ENCODE assay signal across 8 mouse cellular contexts in genomic region chr12:69373850-69374766, GRCm38 (mm10). TPM values are rescaled to one million over a fixed set of nuclear protein-coding genes. Genes with fewer than 3 reads are reported as not detected.
DNase-seq lines count a peak whose midpoint lies in the region; ATAC-seq and TF ChIP-seq lines count a peak whose summit lies in the region.

No protein-coding gene starts in this region.

- H3K36me3 ChIP-seq in hindbrain, embryonic 13.5 days, result no peaks in the 10 kb centered on the region
- H3K36me3 ChIP-seq in midbrain, embryonic 10.5 days, result peaks cover 45% of the 10 kb centered on the region

- WGBS in hindbrain, embryonic 13.5 days, result 41% methylated on average over 11 of the region's 11 CpGs
- WGBS in midbrain, embryonic 10.5 days, result 58% methylated on average over 11 of the region's 11 CpGs

- H3K27ac ChIP-seq in layer of hippocampus, adult 2 months, result no peak overlapping the region
- no peak overlapping the region for H3K27ac ChIP-seq in hindbrain, embryonic 13.5 days
- no peak overlapping the region for H3K27ac ChIP-seq in midbrain, embryonic 10.5 days (replicated peaks)

- H3K9ac ChIP-seq in hindbrain, embryonic 13.5 days, result peak overlapping the region; percentile 97

- no peak for DNase-seq in layer of hippocampus, adult 2 months (ENCODE audit: low spot score in 2 of 2)
- no peak for DNase-seq in layer of hippocampus, adult 18-20 months (ENCODE audit: low spot score in 2 of 2)
- peak; percentile 18 for DNase-seq in brain, embryonic 14.5 days (ENCODE audit: low read depth)
- no peak for DNase-seq in midbrain, embryonic 10.5 days (ENCODE audit: low spot score)
- DNase-seq in frontal cortex, postnatal 25 days (ENCODE audit: low spot score in 2 of 2), result no peak
- DNase-seq in right cerebral cortex, adult 2 months (ENCODE audit: low spot score in 2 of 2), result no peak
- no peak for DNase-seq in layer of hippocampus, postnatal 10 days (ENCODE audit: low spot score in 2 of 2)

- peak overlapping the region; percentile 98 for H3K4me3 ChIP-seq in layer of hippocampus, adult 2 months
- H3K4me3 ChIP-seq in hindbrain, embryonic 13.5 days, result peak overlapping the region; percentile 100
- H3K4me3 ChIP-seq in midbrain, embryonic 10.5 days, result peak overlapping the region; percentile 81

- H3K9me3 ChIP-seq in hindbrain, embryonic 13.5 days, result no peaks in the 10 kb centered on the region
- no peaks in the 10 kb centered on the region for H3K9me3 ChIP-seq in midbrain, embryonic 10.5 days (replicated peaks)

- peak overlapping the region; percentile 95 for H3K4me2 ChIP-seq in hindbrain, embryonic 13.5 days

- H3K27me3 ChIP-seq in hindbrain, embryonic 13.5 days, result no peaks in the 10 kb centered on the region
- H3K27me3 ChIP-seq in midbrain, embryonic 10.5 days (ENCODE audit: low read depth, poor library complexity, severe bottlenecking), result no peaks in the 10 kb centered on the region

- peaks cover 33% of the 10 kb centered on the region for H3K4me1 ChIP-seq in hindbrain, embryonic 13.5 days (replicated peaks)
- peaks cover 37% of the 10 kb centered on the region for H3K4me1 ChIP-seq in midbrain, embryonic 10.5 days

- ATAC-seq in hindbrain, embryonic 13.5 days (ENCODE audit: low FRiP score), result no peak

- no peak for TF ChIP-seq CTCF in layer of hippocampus, adult 2 months (conservative IDR thresholded peaks at IDR 0.05)
- no peak for TF ChIP-seq CTCF in brain, embryonic 14.5 days (IDR thresholded peaks at IDR 0.05; ENCODE audit: borderline replicate concordance, extremely low read depth, insufficient read depth, insufficient read length)

- no peak for TF ChIP-seq POLR2A in brain, embryonic 14.5 days (IDR thresholded peaks at IDR 0.05; ENCODE audit: borderline replicate concordance, extremely low read depth, insufficient read depth, insufficient read length, poor library complexity, severe bottlenecking)

RNA-seq across cellular contexts. Expression of gene Gm9887, which starts 1.9 kb away (rescaled TPM):
- total RNA-seq in layer of hippocampus, adult 2 months (2021), result 1 to 10 TPM in 1 of 2 experiments, under 1 TPM in 1; 0.61 to 1.1 TPM
- total RNA-seq in layer of hippocampus, adult 18-20 months (2021), result not detected
- 0.36 and 0.39 TPM in 2 replicates for polyA plus RNA-seq in brain, embryonic 14.5 days (2012; rRNA removed)
- polyA plus RNA-seq in hindbrain, embryonic 13.5 days (2015; fragmentation: Nextera tagmentation; extraction: Ambion mirVana), result 0.81 and 1.4 TPM in 2 replicates
- polyA plus RNA-seq in midbrain, embryonic 10.5 days (2016; fragmentation: Nextera tagmentation; extraction: Ambion mirVana), result 1.2 and 1.3 TPM in 2 replicates
- total RNA-seq in layer of hippocampus, postnatal 10 days (2021), result 1 to 10 TPM; 1.2 to 1.5 TPM

RNA-seq across cellular contexts. Expression of gene Arf6, which starts 2.2 kb away (rescaled TPM):
- 10 to 100 TPM; 50.1 to 50.3 TPM for total RNA-seq in layer of hippocampus, adult 2 months (2021)
- 10 to 100 TPM; 47.2 to 49.9 TPM for total RNA-seq in layer of hippocampus, adult 18-20 months (2021)
- polyA plus RNA-seq in brain, embryonic 14.5 days (2012; rRNA removed), result 67.8 and 72.2 TPM in 2 replicates
- polyA plus RNA-seq in hindbrain, embryonic 13.5 days (2015; fragmentation: Nextera tagmentation; extraction: Ambion mirVana), result 26.0 and 28.5 TPM in 2 replicates
- 32.2 and 34.4 TPM in 2 replicates for polyA plus RNA-seq in midbrain, embryonic 10.5 days (2016; fragmentation: Nextera tagmentation; extraction: Ambion mirVana)
- total RNA-seq in layer of hippocampus, postnatal 10 days (2021), result 10 to 100 TPM; 64.8 to 69.0 TPM

RNA-seq across cellular contexts. Expression of gene Nemf, which starts 17.1 kb away (rescaled TPM):
- 10 to 100 TPM; 50.0 to 50.2 TPM for total RNA-seq in layer of hippocampus, adult 2 months (2021)
- 10 to 100 TPM; 43.5 to 54.5 TPM for total RNA-seq in layer of hippocampus, adult 18-20 months (2021)
- polyA plus RNA-seq in brain, embryonic 14.5 days (2012; rRNA removed), result 31.3 and 35.9 TPM in 2 replicates
- polyA plus RNA-seq in hindbrain, embryonic 13.5 days (2015; fragmentation: Nextera tagmentation; extraction: Ambion mirVana), result 90.8 and 98.8 TPM in 2 replicates
- polyA plus RNA-seq in midbrain, embryonic 10.5 days (2016; fragmentation: Nextera tagmentation; extraction: Ambion mirVana), result 96.6 and 97.2 TPM in 2 replicates
- 10 to 100 TPM; 44.7 to 52.6 TPM for total RNA-seq in layer of hippocampus, postnatal 10 days (2021)
